In the genomic region with DNA sequence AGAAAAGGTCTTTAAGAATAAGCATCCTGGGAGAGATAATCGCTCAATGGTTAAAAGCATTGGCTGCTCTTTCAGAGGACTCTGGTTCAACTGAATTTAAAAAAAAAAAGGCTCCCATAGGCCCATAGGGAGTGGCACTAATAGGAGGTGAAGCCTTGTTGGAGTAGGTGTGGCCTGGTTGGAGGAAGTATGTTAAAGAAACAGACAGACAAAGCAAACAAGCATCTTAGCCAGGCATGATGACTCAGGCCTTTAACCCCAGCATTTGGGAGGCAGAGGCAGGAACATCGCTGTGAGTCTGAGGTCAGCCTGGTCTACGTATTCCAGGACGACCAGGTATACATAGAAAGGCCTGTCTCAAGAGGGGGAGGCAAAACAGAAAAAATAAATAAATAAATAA, we compare ENCODE assay signal across 14 mouse cellular contexts. TPM values are rescaled to one million over a fixed set of nuclear protein-coding genes. Genes with fewer than 3 reads are reported as not detected.
DNase-seq lines count a peak whose midpoint lies in the region; ATAC-seq and TF ChIP-seq lines count a peak whose summit lies in the region.
"Had no signal": no experiment of that assay in that cellular context is flagged by ENCODE, and none has a peak within 500 bp of the region (broad histone marks: within the 10 kb centered on the region; RNA-seq: fewer than 3 reads in every experiment).

No protein-coding gene starts in this region.

- H3K4me1 ChIP-seq in ES-Bruce4 (ENCODE audit: control insufficient read depth, insufficient read depth, low read length): peaks cover 3% of the 10 kb centered on the region
- no peaks in the 10 kb centered on the region for H3K4me1 ChIP-seq in intestine, embryonic 15.5 days (replicated peaks)
- H3K4me1 ChIP-seq in lung, adult 2 months (ENCODE audit: control insufficient read depth, insufficient read depth, low read length): peaks cover 12% of the 10 kb centered on the region

- TF ChIP-seq CTCF in ES-Bruce4 (IDR thresholded peaks at IDR 0.05; ENCODE audit: low read depth, low read length): no peak
- no peak for TF ChIP-seq CTCF in layer of hippocampus, adult 2 months (conservative IDR thresholded peaks at IDR 0.05)
- no peak for TF ChIP-seq CTCF in lung, adult 2 months (IDR thresholded peaks at IDR 0.05; ENCODE audit: insufficient read depth, low read length)

- no peak for TF ChIP-seq POLR2A in ES-Bruce4 (IDR thresholded peaks at IDR 0.05; ENCODE audit: insufficient read depth, low read length)
- TF ChIP-seq POLR2A in lung, adult 2 months (IDR thresholded peaks at IDR 0.05; ENCODE audit: borderline replicate concordance, extremely low read depth, low read depth, low read length): no peak

- no peak overlapping the region for H3K4me3 ChIP-seq in ES-Bruce4 (ENCODE audit: low read depth, low read length)
- no peak overlapping the region for H3K4me3 ChIP-seq in intestine, embryonic 15.5 days (replicated peaks)
- no peak overlapping the region for H3K4me3 ChIP-seq in layer of hippocampus, adult 2 months
- no peak overlapping the region for H3K4me3 ChIP-seq in lung, adult 2 months (replicated peaks; ENCODE audit: extremely low read depth, low read depth, low read length)
- H3K4me3 ChIP-seq: limb, embryonic 12.5 days had no signal

- ATAC-seq in intestine, embryonic 15.5 days: peak; percentile 57
- ATAC-seq in megakaryocyte progenitor cell, adult 5-6 weeks (replicated peaks; ENCODE audit: poor library complexity): peak; percentile 81

- H3K9ac ChIP-seq in ES-Bruce4 (ENCODE audit: low read depth, poor library complexity, severe bottlenecking): no peak overlapping the region
- no peak overlapping the region for H3K9ac ChIP-seq in intestine, embryonic 15.5 days
- H3K9ac ChIP-seq: limb, embryonic 12.5 days had no signal

- 0 out of 2 replicates have a peak, but pooled peaks have one; percentile 29 for TF ChIP-seq EP300 in ES-Bruce4 (IDR thresholded peaks at IDR 0.05; ENCODE audit: insufficient read depth, low read depth, low read length)

- peak; percentile 67 for DNase-seq in MEL-GATA-1-ER (ENCODE audit: extremely low read depth, low read depth)
- DNase-seq in left cerebral cortex, postnatal 14 days (ENCODE audit: low spot score in 2 of 2): no peak
- DNase-seq in layer of hippocampus, adult 2 months (ENCODE audit: low spot score in 2 of 2): no peak
- DNase-seq in lung, adult 2 months: no peak
- no peak for DNase-seq in urinary bladder, postnatal 14 days (ENCODE audit: low spot score)
- DNase-seq: adrenal gland, postnatal 36 days; cerebellum, adult 9-11 months; heart, adult 11 months; layer of hippocampus, postnatal 36 days; retina, postnatal 1 day had no signal

- WGBS in intestine, embryonic 15.5 days: 86% methylated on average over 4 of the region's 4 CpGs
- WGBS in lung, adult 2 months: 85% methylated on average over 4 of the region's 4 CpGs

- H3K27me3 ChIP-seq in ES-Bruce4 (ENCODE audit: control insufficient read depth, insufficient read depth, low read length, poor library complexity, severe bottlenecking): no peaks in the 10 kb centered on the region
- H3K27me3 ChIP-seq in intestine, embryonic 15.5 days (replicated peaks): no peaks in the 10 kb centered on the region
- H3K27me3 ChIP-seq: limb, embryonic 12.5 days had no signal

- no peak overlapping the region for H3K27ac ChIP-seq in ES-Bruce4 (ENCODE audit: insufficient read depth, low read length)
- H3K27ac ChIP-seq in intestine, embryonic 15.5 days: no peak overlapping the region
- no peak overlapping the region for H3K27ac ChIP-seq in layer of hippocampus, adult 2 months

- H3K36me3 ChIP-seq in ES-Bruce4 (ENCODE audit: control insufficient read depth, insufficient read depth, low read length, poor library complexity, severe bottlenecking): 0 out of 2 replicates have a peak, but pooled peaks cover under 1% of the 10 kb centered on the region
- H3K36me3 ChIP-seq in intestine, embryonic 15.5 days: peaks cover 7% of the 10 kb centered on the region; the same call in 1 of the 2 replicates

- intact Hi-C loops in left cerebral cortex, postnatal 14 days (cut with DNase I): no loop called here

- H3K4me2 ChIP-seq in intestine, embryonic 15.5 days (replicated peaks): no peak overlapping the region
- H3K4me2 ChIP-seq: limb, embryonic 12.5 days had no signal

- no peaks in the 10 kb centered on the region for H3K9me3 ChIP-seq in ES-Bruce4 (replicated peaks; ENCODE audit: control insufficient read depth, insufficient read depth, low read length, poor library complexity, severe bottlenecking)
- H3K9me3 ChIP-seq in intestine, embryonic 15.5 days: no peaks in the 10 kb centered on the region
- H3K9me3 ChIP-seq: limb, embryonic 12.5 days had no signal

RNA-seq across cellular contexts. Expression of gene Dusp16, which starts 39.0 kb away (rescaled TPM):
- 35.6 and 43.9 TPM in 2 replicates for polyA plus RNA-seq in ES-Bruce4 (2011; ENCODE audit: insufficient read depth, insufficient read length, low read depth, missing spikeins)
- 13.0 and 13.9 TPM in 2 replicates for polyA plus RNA-seq in intestine, embryonic 15.5 days (2015; fragmentation: Nextera tagmentation; extraction: Ambion mirVana)
- 0.95 and 2.6 TPM in 2 replicates for total RNA-seq in megakaryocyte progenitor cell, adult 5-6 weeks (2015)
- 0.33 and 2.5 TPM in 2 replicates for total RNA-seq in megakaryocyte progenitor cell, adult 5-6 weeks (2017)
- total RNA-seq in left cerebral cortex, postnatal 14 days (2021): 1 to 10 TPM; 5.4 to 6.0 TPM
- 1 to 10 TPM; 8.6 to 8.9 TPM for total RNA-seq in layer of hippocampus, adult 2 months (2021)
- polyA plus RNA-seq in lung, adult 2 months (2012; rRNA removed): 19.5 and 21.1 TPM in 2 replicates
